Comparison of ENCODE assay signal across 9 mouse cellular contexts in genomic region chr10:79669576-79670057, GRCm38 (mm10). TPM values are rescaled to one million over a fixed set of nuclear protein-coding genes. Genes with fewer than 3 reads are reported as not detected.
DNase-seq lines count a peak whose midpoint lies in the region; ATAC-seq and TF ChIP-seq lines count a peak whose summit lies in the region.
"Had no signal": no experiment of that assay in that cellular context is flagged by ENCODE, and none has a peak within 500 bp of the region (broad histone marks: within the 10 kb centered on the region; RNA-seq: fewer than 3 reads in every experiment).

No protein-coding gene starts in this region.

- no peak for TF ChIP-seq CTCF in CH12.LX (conservative IDR thresholded peaks at IDR 0.05 in 1 of 2, IDR thresholded peaks at IDR 0.05 in 1 of 2; ENCODE audit: low read depth in 2 of 2, low read length in 2 of 2)
- no peak for TF ChIP-seq CTCF in heart, postnatal 0 days (IDR thresholded peaks at IDR 0.05; ENCODE audit: low read depth)
- no peak for TF ChIP-seq CTCF in lung, adult 2 months (IDR thresholded peaks at IDR 0.05; ENCODE audit: insufficient read depth, low read length)
- TF ChIP-seq CTCF in thymus, adult 2 months (IDR thresholded peaks at IDR 0.05; ENCODE audit: borderline replicate concordance, control insufficient read depth, extremely low read depth, insufficient read depth, low read length, poor library complexity), result peak; percentile 33; the same call in 1 of the 2 replicates

- no peak for TF ChIP-seq EP300 in CH12.LX (IDR thresholded peaks at IDR 0.05; ENCODE audit: low read length)
- no peak for TF ChIP-seq EP300 in heart, postnatal 0 days (IDR thresholded peaks at IDR 0.05; ENCODE audit: low read depth)

- peak; percentile 45 for ATAC-seq in erythroid progenitor cell, adult 5-6 weeks (replicated peaks; ENCODE audit: low FRiP score, poor library complexity, severe bottlenecking)
- ATAC-seq in heart, postnatal 0 days (ENCODE audit: insufficient read depth, low read depth), result peak; percentile 59

- dilution Hi-C loops in CH12.LX (cut with MboI; ENCODE audit: extremely low pct_ligation_motif_present, extremely low pct_unique_long_range_greater_than_20kb, low sequenced_read_pairs), result no loop called here

- H3K4me2 ChIP-seq in CH12.LX (ENCODE audit: insufficient read depth, low read depth, poor library complexity, severe bottlenecking), result peak overlapping the region; percentile 82
- peak overlapping the region; percentile 79 for H3K4me2 ChIP-seq in heart, postnatal 0 days (ENCODE audit: low read depth, low read length)

- H3K79me2 ChIP-seq in CH12.LX (replicated peaks; ENCODE audit: control insufficient read depth, extremely low read depth, insufficient read depth, poor library complexity, severe bottlenecking), result peaks cover 11% of the 10 kb centered on the region; the same call in 1 of the 2 replicates

- no peak for TF ChIP-seq POLR2A in CH12.LX (IDR thresholded peaks at IDR 0.05; ENCODE audit: low read depth, low read length)
- TF ChIP-seq POLR2A in lung, adult 2 months (IDR thresholded peaks at IDR 0.05; ENCODE audit: borderline replicate concordance, extremely low read depth, low read depth, low read length), result no peak
- no peak for TF ChIP-seq POLR2A in thymus, adult 2 months (IDR thresholded peaks at IDR 0.05; ENCODE audit: control insufficient read depth, extremely low read depth, insufficient read depth, low read length, poor library complexity)

- H3K27ac ChIP-seq in CH12.LX (ENCODE audit: insufficient read depth, low read depth), result peak overlapping the region; percentile 78
- H3K27ac ChIP-seq in brown adipose tissue, adult 24 weeks (replicated peaks; ENCODE audit: low read depth, low read length), result peak overlapping the region; percentile 79
- peak overlapping the region; percentile 89 for H3K27ac ChIP-seq in heart, postnatal 0 days (ENCODE audit: low read depth)
- no peak overlapping the region for H3K27ac ChIP-seq in thymus, adult 2 months (ENCODE audit: control insufficient read depth, insufficient read depth, low read length)

- in situ Hi-C loops in CH12.LX (cut with MboI; ENCODE audit: low pct_ligation_motif_present, low pct_unique_long_range_greater_than_20kb, low sequenced_read_pairs), result no loop called here

- H3K9me3 ChIP-seq in CH12.LX (replicated peaks; ENCODE audit: low read length), result no peaks in the 10 kb centered on the region
- H3K9me3 ChIP-seq in heart, postnatal 0 days (replicated peaks; ENCODE audit: control insufficient read depth, low read length), result no peaks in the 10 kb centered on the region

- H3K4me3 ChIP-seq in CH12.LX (replicated peaks in 1 of 3; ENCODE audit: low read depth in 2 of 3, low read length in 2 of 3, poor library complexity in 1 of 3), result peak overlapping the region; percentile 95 to 97 (median 97)
- H3K4me3 ChIP-seq in brown adipose tissue, adult 24 weeks (ENCODE audit: insufficient read depth, low read depth, low read length), result peak overlapping the region; percentile 78
- peak overlapping the region; percentile 94 for H3K4me3 ChIP-seq in heart, postnatal 0 days (ENCODE audit: low read depth, low read length)
- H3K4me3 ChIP-seq in lung, adult 2 months (replicated peaks; ENCODE audit: extremely low read depth, low read depth, low read length), result peak overlapping the region; percentile 80
- peak overlapping the region; percentile 76 for H3K4me3 ChIP-seq in thymus, adult 2 months (ENCODE audit: control insufficient read depth, insufficient read depth, low read length)

- peak overlapping the region; percentile 98 for H3K9ac ChIP-seq in CH12.LX (ENCODE audit: insufficient read depth, low read depth)
- H3K9ac ChIP-seq in heart, postnatal 0 days (replicated peaks; ENCODE audit: low read depth, low read length), result peak overlapping the region; percentile 64

- no peak for TF ChIP-seq RAD21 in CH12.LX (IDR thresholded peaks at IDR 0.05; ENCODE audit: low read depth, low read length)

- no peaks in the 10 kb centered on the region for H3K27me3 ChIP-seq in CH12.LX (replicated peaks)
- no peaks in the 10 kb centered on the region for H3K27me3 ChIP-seq in heart, postnatal 0 days (ENCODE audit: control insufficient read depth, insufficient read depth, low read length)
- no peaks in the 10 kb centered on the region for H3K27me3 ChIP-seq in thymus, adult 2 months (ENCODE audit: control insufficient read depth, insufficient read depth, low read length)

- H3K4me1 ChIP-seq in CH12.LX (ENCODE audit: control insufficient read depth in 1 of 2, insufficient read depth in 2 of 2), result peaks cover 28 to 54% of the 10 kb centered on the region in 2 experiments
- peaks cover 8% of the 10 kb centered on the region for H3K4me1 ChIP-seq in brown adipose tissue, adult 24 weeks (ENCODE audit: control insufficient read depth, insufficient read depth, insufficient read length, low read length)
- H3K4me1 ChIP-seq in heart, postnatal 0 days (ENCODE audit: control insufficient read depth, insufficient read depth), result 0 out of 2 replicates have a peak, but pooled peaks cover 9% of the 10 kb centered on the region
- H3K4me1 ChIP-seq in lung, adult 2 months (ENCODE audit: control insufficient read depth, insufficient read depth, low read length), result peaks cover 3% of the 10 kb centered on the region; the same call in 1 of the 2 replicates
- peaks cover 9% of the 10 kb centered on the region for H3K4me1 ChIP-seq in thymus, adult 2 months (replicated peaks; ENCODE audit: control insufficient read depth, insufficient read depth, low read length)

- peaks cover 5 to 43% of the 10 kb centered on the region in 2 experiments for H3K36me3 ChIP-seq in CH12.LX (replicated peaks in 1 of 2; ENCODE audit: control insufficient read depth in 1 of 2, insufficient read depth in 1 of 2, low read length in 1 of 2)
- H3K36me3 ChIP-seq in heart, postnatal 0 days (replicated peaks; ENCODE audit: control insufficient read depth, insufficient read depth, low read length), result 0 out of 2 replicates have a peak, but pooled peaks cover 5% of the 10 kb centered on the region
- no peaks in the 10 kb centered on the region for H3K36me3 ChIP-seq in thymus, adult 2 months (ENCODE audit: control insufficient read depth, insufficient read depth, low read length)

- 1% methylated on average over 47 of the region's 47 CpGs for WGBS in heart, postnatal 0 days
- WGBS in lung, adult 2 months, result under 1% methylated on average over 47 of the region's 47 CpGs
- WGBS in thymus, adult 2 months, result under 1% methylated on average over 47 of the region's 47 CpGs

- peak; percentile 68 for DNase-seq in CH12.LX (ENCODE audit: extremely low read depth)
- no peak for DNase-seq in heart, postnatal 0 days (ENCODE audit: low spot score)
- peak; percentile 65 to 88 for DNase-seq in kidney, postnatal 36 days
- peak; percentile 84 for DNase-seq in lung, adult 2 months
- DNase-seq in ovary, adult 18-20 months (ENCODE audit: low spot score), result peak; percentile 45
- peak; percentile 82 for DNase-seq in thymus, adult 2 months

RNA-seq across cellular contexts. Expression of gene Tpgs1, which starts 0.4 kb away (rescaled TPM):
- 33.7 and 58.9 TPM in 2 replicates for total RNA-seq in CH12.LX (2012; rRNA removed)
- 34.4 and 42.8 TPM in 2 replicates for total RNA-seq in CH12.LX (2014; rRNA removed)
- 42.0 and 44.5 TPM in 2 replicates for polyA plus RNA-seq in CH12.LX (2012; ENCODE audit: insufficient read length, low read depth)
- polyA plus RNA-seq in brown adipose tissue, adult 24 weeks (2012; ENCODE audit: insufficient read depth, insufficient read length, missing spikeins), result 17.0 and 17.6 TPM in 2 replicates
- 12.2 and 15.9 TPM in 2 replicates for total RNA-seq in erythroid progenitor cell, adult 5-6 weeks (2015; ENCODE audit: low replicate concordance)
- 1.9 and 8.3 TPM in 2 replicates for total RNA-seq in erythroid progenitor cell, adult 5-6 weeks (2017; ENCODE audit: low replicate concordance)
- 19.7 and 28.3 TPM in 2 replicates for total RNA-seq in heart, postnatal 0 days (2014; rRNA removed; ENCODE audit: low replicate concordance)
- 43.6 and 45.3 TPM in 2 replicates for polyA plus RNA-seq in heart, postnatal 0 days (2015; fragmentation: Nextera tagmentation; extraction: Ambion mirVana)
- 70.4 and 84.7 TPM in 2 replicates for polyA plus RNA-seq in lung, adult 2 months (2012; rRNA removed)
- 92.1 and 92.3 TPM in 2 replicates for polyA plus RNA-seq in thymus, adult 2 months (2012; rRNA removed)

RNA-seq across cellular contexts. Expression of gene Madcam1, which starts 5.3 kb away (rescaled TPM):
- 62.4 and 110 TPM in 2 replicates for total RNA-seq in CH12.LX (2012; rRNA removed)
- total RNA-seq in CH12.LX (2014; rRNA removed), result 55.4 and 61.9 TPM in 2 replicates
- 167 and 171 TPM in 2 replicates for polyA plus RNA-seq in CH12.LX (2012; ENCODE audit: insufficient read length, low read depth)
- polyA plus RNA-seq in brown adipose tissue, adult 24 weeks (2012; ENCODE audit: insufficient read depth, insufficient read length, missing spikeins), result not detected in 2 replicates
- not detected in 2 replicates for total RNA-seq in erythroid progenitor cell, adult 5-6 weeks (2015; ENCODE audit: low replicate concordance)
- total RNA-seq in erythroid progenitor cell, adult 5-6 weeks (2017; ENCODE audit: low replicate concordance), result not detected in 2 replicates
- not detected in 2 replicates for total RNA-seq in heart, postnatal 0 days (2014; rRNA removed; ENCODE audit: low replicate concordance)
- 1.3 and 1.4 TPM in 2 replicates for polyA plus RNA-seq in heart, postnatal 0 days (2015; fragmentation: Nextera tagmentation; extraction: Ambion mirVana)
- polyA plus RNA-seq in lung, adult 2 months (2012; rRNA removed), result 0.13 TPM in 1 of 2 replicates, not detected in the other
- polyA plus RNA-seq in thymus, adult 2 months (2012; rRNA removed), result 2.9 and 4.0 TPM in 2 replicates

RNA-seq across cellular contexts. Expression of gene Cdc34, which starts 12.4 kb away (rescaled TPM):
- 335 and 348 TPM in 2 replicates for total RNA-seq in CH12.LX (2012; rRNA removed)
- 323 and 331 TPM in 2 replicates for total RNA-seq in CH12.LX (2014; rRNA removed)
- 314 and 354 TPM in 2 replicates for polyA plus RNA-seq in CH12.LX (2012; ENCODE audit: insufficient read length, low read depth)
- polyA plus RNA-seq in brown adipose tissue, adult 24 weeks (2012; ENCODE audit: insufficient read depth, insufficient read length, missing spikeins), result 181 and 274 TPM in 2 replicates
- total RNA-seq in erythroid progenitor cell, adult 5-6 weeks (2015; ENCODE audit: low replicate concordance), result 42.2 and 66.7 TPM in 2 replicates
- 82.7 and 87.2 TPM in 2 replicates for total RNA-seq in erythroid progenitor cell, adult 5-6 weeks (2017; ENCODE audit: low replicate concordance)
- total RNA-seq in heart, postnatal 0 days (2014; rRNA removed; ENCODE audit: low replicate concordance), result 162 and 183 TPM in 2 replicates
- polyA plus RNA-seq in heart, postnatal 0 days (2015; fragmentation: Nextera tagmentation; extraction: Ambion mirVana), result 115 and 120 TPM in 2 replicates
- polyA plus RNA-seq in lung, adult 2 months (2012; rRNA removed), result 112 and 121 TPM in 2 replicates
- polyA plus RNA-seq in thymus, adult 2 months (2012; rRNA removed), result 309 and 321 TPM in 2 replicates

RNA-seq across cellular contexts. Expression of gene Gzmm, which starts 19.2 kb away (rescaled TPM):
- total RNA-seq in CH12.LX (2012; rRNA removed), result 0.17 and 0.67 TPM in 2 replicates
- total RNA-seq in CH12.LX (2014; rRNA removed), result 0.45 and 0.59 TPM in 2 replicates
- polyA plus RNA-seq in CH12.LX (2012; ENCODE audit: insufficient read length, low read depth), result 0.30 and 0.73 TPM in 2 replicates
- not detected in 2 replicates for polyA plus RNA-seq in brown adipose tissue, adult 24 weeks (2012; ENCODE audit: insufficient read depth, insufficient read length, missing spikeins)
- total RNA-seq in erythroid progenitor cell, adult 5-6 weeks (2015; ENCODE audit: low replicate concordance), result not detected in 2 replicates
- total RNA-seq in erythroid progenitor cell, adult 5-6 weeks (2017; ENCODE audit: low replicate concordance), result not detected in 2 replicates
- 2.4 and 2.5 TPM in 2 replicates for total RNA-seq in heart, postnatal 0 days (2014; rRNA removed; ENCODE audit: low replicate concordance)
- polyA plus RNA-seq in heart, postnatal 0 days (2015; fragmentation: Nextera tagmentation; extraction: Ambion mirVana), result 2.1 and 2.8 TPM in 2 replicates
- 1.5 and 1.6 TPM in 2 replicates for polyA plus RNA-seq in lung, adult 2 months (2012; rRNA removed)
- 0.57 and 1.2 TPM in 2 replicates for polyA plus RNA-seq in thymus, adult 2 months (2012; rRNA removed)

RNA-seq across cellular contexts. Expression of gene Odf3l2, which starts 24.1 kb away (rescaled TPM):
- total RNA-seq in CH12.LX (2012; rRNA removed) (not detected in 2 replicates), CH12.LX (2014; rRNA removed) (not detected in 2 replicates)
- polyA plus RNA-seq in CH12.LX (2012; ENCODE audit: insufficient read length, low read depth), result not detected in 2 replicates
- polyA plus RNA-seq in brown adipose tissue, adult 24 weeks (2012; ENCODE audit: insufficient read depth, insufficient read length, missing spikeins), result 1.2 TPM in 1 of 2 replicates, not detected in the other
- total RNA-seq in erythroid progenitor cell, adult 5-6 weeks (2015; ENCODE audit: low replicate concordance), result not detected in 2 replicates
- not detected in 2 replicates for total RNA-seq in erythroid progenitor cell, adult 5-6 weeks (2017; ENCODE audit: low replicate concordance)
- total RNA-seq in heart, postnatal 0 days (2014; rRNA removed; ENCODE audit: low replicate concordance), result not detected in 2 replicates
- not detected in 2 replicates for polyA plus RNA-seq in heart, postnatal 0 days (2015; fragmentation: Nextera tagmentation; extraction: Ambion mirVana)
- polyA plus RNA-seq in lung, adult 2 months (2012; rRNA removed), result not detected in 2 replicates
- 0.18 and 0.23 TPM in 2 replicates for polyA plus RNA-seq in thymus, adult 2 months (2012; rRNA removed)
- polyA plus RNA-seq: gonadal fat pad, adult 2 months had no signal

Comparison
In these comparisons a context has a peak if more than half of its experiments do, and no peak if none do; other contexts are left out.
1. RNA of gene Madcam1, which starts 5.3 kb away (polyA plus RNA-seq): 167 to 171 TPM in CH12.LX; 2.9 to 4.0 TPM in thymus, adult 2 months, 1.3 to 1.4 TPM in heart, postnatal 0 days, 0.13 TPM in lung, adult 2 months and not detected in brown adipose tissue, adult 24 weeks; every median in the first group is over 10 times any median in the second.
2. Peak in every context shown above with its lines, with median percentiles within 50 percentile points of each other: H3K4me3 ChIP-seq.